Mouse (Mus musculus) cerebellum, adult 9-11 months (tissue): ENCODE results near the gene Rnd2.
"Not testable (repeated sequence)": the region's sequence is repeated elsewhere in the genome, so short reads cannot be mapped to it uniquely, and the experiment has no call there.

Experiments used
- DNase-seq: peaks from one replicate; pipeline ENCODE4 v3.0.0; 2022

Rnd2 gene

DNA sequence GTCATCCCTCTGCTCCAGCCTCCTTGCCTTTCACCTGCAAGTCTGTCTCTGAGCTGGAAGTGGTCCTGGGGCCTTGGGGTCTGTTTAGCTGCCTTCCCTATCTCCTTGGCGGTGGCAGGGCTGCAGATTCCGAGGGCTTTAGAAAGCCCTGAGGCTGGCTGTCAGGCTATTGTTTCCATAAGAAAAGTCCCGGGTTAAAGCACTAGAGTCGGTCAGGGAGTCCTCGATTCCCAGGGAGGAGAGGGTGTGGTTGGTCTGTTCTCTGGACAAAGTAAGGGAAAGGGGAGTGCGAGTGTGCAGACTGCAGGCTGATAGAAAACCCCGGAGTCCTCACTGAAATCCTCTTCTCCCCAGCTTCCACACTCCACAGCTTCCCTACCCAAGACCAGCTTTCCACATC, 5.4 kb downstream of the Rnd2 start:
- no peak for DNase-seq

DNA sequence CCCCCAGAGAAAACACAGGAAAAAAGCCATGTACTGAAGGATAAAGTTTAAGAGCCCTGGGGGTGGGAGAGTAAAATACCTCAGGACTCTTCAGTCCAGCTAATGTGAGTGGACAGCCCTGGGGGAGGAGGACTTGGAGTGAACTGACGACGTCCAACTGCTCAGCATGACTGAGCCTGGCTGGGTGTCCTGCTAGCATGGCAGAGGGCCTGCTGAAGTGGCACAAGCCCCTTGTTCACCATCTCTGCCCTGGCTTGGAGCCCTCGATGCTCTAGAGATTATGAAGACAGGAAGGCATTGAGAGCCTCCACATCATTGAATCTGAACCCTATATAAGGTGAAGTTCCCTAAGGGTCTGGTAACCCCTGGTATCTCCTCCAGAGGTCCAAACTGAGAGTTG, 7.1 kb downstream of the Rnd2 start:
- DNase-seq = no peak

DNA sequence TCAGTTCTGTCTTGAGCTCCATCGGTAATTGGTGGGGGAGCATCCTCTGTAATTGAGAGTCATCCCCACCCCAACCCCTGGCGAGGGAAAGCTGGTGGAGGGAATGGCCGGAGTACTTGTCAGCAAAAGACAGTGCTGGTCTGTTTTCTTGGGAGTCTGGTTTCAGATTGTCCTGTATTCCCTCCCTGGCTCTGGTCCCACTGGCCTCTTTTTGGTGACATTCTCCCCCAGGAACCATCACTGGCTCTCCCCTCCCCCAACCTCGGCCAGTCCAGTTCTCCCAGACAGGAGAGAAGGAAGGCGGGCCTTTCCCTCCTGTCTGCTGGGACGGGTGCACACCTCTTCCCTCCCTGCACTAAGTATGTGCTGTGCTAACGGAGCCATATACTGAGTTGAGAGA, 7.5 kb downstream of the Rnd2 start:
- peak; percentile 40 for DNase-seq

DNA sequence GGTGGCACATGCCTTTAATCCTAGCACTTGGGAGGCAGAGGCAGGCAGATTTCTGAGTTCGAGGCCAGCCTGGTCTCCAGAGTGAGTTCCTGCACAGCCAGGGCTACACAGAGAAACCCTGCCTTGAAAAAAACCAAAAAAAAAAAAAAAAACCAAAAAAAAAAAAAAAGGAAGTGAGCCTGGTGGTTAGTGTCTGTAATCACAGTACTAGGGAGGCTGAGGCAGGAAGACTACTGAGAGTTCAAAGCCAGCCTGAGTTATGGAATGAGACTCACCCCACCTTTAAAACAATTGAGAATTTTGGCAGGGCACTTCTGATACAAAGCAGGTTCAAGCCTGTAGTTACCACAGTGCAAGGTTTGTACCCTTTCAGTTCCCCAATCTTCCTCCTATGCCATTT, 8.9 kb downstream of the Rnd2 start:
- DNase-seq = not testable (repeated sequence)

DNA sequence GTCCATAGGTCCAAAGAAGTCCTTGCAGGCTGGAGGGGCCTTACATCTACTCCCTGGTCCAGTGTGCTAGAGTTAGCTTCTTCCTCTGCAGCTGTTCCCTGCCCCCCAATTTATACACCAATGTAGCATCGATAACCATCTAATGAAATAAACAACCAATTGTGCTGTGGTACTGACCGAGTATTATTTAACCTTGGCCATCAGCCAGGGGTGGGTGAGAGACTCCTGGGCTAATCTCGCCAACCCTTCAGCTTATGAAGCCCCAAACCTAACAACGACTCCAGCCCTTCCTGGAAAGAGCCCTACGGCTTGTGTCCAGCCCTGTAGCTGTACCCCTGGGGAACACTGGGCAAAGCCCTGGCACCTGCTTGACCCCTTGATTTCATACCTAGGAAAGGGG, 9.5 kb downstream of the Rnd2 start:
- DNase-seq = no peak

DNA sequence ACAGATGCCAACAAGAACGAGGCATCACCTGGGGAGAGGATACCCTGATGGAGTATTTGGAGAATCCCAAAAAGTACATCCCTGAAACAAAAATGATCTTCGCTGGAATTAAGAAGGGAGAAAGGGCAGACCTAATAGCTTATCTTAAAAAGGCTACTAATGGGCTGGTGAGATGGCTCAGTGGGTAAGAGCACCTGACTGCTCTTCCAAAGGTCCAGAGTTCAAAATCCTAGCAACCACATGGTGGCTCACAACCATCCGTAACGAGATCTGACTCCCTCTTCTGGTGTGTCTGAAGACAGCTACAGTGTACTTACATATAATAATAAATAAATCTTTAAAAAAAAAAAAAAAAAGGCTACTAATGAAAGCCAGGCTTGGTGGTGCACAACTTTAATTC, 11.6 kb downstream of the Rnd2 start:
- DNase-seq = not testable (repeated sequence)

DNA sequence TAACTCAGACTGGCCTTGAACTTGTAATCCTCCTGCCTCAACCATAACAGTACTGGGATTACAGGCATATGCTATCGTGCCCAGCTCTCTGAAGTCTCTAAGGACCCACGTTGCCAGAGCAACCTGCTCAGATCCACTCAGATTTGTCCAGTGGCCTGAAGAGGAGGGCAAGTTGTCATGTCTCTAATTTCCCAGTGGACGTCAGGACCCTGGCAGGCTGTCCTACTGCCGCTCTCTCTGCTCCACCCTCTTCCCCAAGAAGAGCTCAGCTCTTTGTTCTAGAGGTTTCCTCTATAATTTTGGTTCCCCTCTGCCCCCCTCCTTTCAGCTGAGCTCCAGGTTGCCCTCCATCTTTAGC, 12.4 kb downstream of the Rnd2 start:
- no peak for DNase-seq

DNA sequence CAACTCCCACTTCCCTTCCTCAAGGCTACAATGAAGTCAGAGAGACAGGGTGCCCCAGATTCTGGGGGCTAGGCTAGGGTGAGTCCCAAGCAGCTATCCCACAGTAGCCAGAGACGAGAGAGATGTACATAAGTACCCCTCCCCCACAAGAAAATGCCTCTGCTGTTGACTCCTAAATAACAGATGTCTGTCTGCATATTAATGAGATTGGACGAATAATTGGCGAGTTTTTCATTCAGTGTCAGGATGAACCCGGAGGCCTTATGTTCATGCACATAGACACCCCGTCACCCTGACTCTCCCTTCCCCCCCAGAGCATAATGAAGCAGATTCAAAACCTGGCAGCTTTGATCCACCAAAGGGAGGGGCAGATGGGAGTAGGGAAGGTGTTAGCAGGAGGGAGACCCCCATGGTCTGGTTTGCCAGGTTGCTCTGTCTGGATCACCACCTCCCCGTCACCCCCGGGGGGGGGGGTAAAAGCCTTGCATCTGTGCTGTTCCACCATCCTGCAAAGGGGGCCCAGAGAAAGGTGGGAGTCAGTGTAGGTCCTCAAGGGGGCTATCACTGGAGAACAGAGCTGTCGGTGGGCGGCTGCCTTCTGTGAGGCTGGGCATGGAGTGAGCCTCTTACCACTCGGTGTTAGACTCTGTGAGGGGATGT, 12.9 kb downstream of the Rnd2 start:
- no peak for DNase-seq

DNA sequence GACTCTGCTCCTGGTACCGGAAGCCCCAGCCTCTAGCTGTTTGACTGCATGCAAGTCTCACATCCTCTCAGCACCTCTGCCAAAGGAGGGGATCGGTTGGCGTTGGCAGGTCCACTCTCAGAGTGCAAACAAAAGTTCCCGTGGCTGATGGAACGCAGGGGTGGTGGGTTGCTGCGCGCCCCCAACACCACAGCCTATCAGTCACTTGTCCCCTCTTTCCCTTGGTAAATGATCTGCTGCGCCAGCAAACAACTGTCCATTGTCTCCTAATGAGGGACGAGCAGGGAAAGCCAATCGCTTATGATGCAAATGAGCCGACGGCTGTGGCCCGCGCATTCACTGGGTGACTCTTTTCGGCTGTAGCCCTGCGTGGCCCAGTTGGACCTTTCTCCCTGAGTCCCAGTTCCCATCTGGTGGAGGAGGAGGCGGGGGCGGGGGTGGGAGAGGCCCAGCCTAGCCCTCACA, 14.4 kb downstream of the Rnd2 start:
- DNase-seq = no peak

DNA sequence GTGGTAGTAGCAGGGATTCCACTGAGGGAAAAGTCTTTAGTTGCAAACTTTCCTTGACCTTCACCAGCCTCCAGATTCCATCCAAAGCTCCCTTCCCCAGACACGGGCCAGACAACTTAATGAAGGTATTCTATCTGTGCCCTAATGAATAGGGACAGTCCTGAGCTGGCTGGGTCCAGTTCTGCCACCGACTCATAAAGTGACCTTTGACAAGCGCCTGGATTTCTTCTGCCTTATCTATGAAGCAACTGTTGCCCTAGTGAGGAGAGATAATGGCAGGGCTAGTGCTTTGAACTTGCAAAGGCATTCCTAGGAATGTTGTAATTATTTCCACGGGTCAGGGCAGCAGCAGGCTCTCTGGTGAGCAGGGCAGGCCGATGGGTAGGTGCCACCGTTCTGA, 16.1 kb downstream of the Rnd2 start:
- no peak for DNase-seq

DNA sequence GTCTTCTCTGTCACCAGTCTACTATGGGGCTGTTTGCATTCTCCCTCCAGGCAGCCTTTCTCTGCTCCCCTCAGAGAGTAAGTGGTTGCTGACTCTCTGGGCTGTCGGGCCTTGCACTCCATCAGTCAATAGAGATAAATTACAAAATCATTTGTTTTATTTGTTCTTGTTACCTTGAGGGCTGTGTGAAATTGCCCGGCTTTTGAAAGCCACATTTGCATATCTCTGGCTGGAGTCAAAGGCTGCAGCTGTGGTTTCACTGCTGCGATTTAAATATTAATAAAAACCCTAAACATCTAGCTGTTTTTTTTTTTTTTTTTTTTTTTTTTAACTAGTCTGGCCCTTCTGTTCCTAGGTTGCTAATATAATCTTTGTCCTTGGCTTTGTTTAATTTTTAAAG, 19.0 kb downstream of the Rnd2 start:
- no peak for DNase-seq

DNA sequence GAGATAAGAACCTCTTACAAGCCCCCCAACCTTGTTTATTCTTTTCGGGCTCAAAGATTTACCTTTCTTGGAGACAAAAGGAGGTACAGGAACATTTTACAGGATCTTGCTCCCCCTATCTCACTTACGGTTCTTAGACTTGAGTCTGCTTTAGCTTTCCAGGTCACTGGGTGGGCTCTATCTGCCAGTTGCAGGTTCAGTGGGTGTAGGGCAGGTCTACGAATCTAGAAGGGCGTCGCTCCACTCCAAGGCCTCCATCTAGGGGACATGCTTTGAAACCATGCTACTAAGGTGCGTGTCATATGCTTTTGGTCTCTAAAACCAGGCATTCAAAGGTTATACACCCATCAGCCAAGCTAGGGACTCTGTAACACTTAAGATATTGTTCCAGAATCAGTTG, 19.4 kb downstream of the Rnd2 start:
- no peak for DNase-seq

DNA sequence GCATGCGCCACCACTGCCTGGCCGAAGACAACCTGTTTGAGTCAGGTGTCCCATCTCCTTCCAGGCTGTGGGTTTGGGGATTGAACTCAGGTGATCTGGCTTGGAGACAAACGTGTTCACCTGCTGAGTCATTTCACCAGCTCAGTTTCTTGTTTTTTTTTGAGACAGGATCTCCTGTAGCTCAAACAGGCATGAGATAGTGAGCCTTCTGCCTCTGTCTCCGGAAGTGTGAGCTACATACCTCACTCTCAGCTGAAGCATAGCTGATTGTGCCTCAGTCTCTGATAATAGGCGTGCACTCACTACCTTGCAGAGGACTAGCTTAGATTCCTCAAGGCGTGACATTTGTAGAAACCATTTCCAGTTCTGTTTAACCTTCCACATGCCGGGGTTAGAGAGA, 20.0 kb downstream of the Rnd2 start:
- DNase-seq = no peak

DNA sequence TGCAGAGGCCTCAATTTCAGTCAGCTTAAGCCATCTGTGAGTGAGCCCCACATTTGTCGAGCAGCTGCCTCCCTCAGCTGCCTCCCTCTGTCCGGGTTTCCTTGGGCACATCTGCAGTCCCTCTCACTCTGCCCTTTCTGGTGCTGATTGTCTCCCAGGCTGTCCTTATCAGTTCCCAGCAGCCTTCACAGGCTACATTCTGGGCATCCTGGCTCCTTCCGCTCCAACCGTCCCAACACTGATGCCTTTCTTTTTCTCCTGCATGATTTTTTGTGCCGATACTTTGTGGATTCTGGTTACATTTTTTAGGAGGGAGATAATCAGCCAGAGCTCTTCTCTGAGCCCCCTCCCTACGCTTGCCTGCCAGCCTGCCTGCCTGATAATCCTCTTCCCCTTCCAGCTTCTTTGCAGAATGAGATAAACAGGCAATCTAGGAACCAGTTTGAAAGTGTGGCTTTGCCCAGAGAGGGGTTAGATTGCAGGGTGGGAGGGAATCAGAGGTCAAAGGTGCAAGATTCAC, 20.8 kb downstream of the Rnd2 start:
- no peak for DNase-seq

DNA sequence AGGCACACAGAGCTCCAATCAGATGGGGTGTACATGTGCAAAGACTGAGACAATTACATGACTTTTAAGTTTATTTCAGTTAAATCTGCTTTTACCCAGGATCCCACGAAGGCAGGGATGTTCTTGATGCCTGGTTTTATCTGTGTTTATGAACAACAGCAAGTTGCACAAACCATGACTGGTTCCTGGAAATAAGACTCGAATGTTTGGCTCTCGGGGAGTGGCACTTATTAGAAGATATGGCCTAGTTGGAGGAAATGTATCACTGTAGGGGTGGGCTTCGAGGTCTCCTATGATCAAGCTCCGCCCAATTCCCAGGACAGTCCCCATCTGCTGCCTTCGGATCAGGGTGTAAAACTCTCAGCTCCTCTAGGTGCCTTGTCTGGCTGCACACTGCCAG, 21.3 kb downstream of the Rnd2 start:
- DNase-seq = no peak

DNA sequence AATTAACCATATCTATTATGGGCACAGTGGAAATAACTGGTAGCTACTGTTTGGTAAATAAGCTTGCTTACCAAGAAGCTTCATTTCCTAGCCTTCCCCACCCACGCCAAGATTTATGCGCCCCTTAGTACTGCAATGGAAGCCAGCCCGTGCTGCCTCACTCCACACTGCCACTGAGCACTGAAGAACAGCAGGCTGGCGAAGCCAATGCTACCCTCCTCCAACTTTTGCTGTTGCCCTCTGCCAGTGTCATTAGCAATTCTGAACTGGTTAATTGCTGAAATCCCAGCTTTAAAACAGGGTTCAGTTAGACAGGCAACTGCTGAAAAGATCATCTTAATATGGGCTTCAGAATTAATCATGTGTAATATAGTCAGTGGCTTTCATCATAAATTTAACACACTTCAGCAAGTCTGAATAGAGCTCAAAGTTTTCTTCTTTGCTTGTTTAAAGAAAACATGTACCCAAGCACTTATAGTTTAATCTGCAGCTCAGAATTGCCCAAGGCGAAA, 41.5 kb downstream of the Rnd2 start:
- no peak for DNase-seq

DNA sequence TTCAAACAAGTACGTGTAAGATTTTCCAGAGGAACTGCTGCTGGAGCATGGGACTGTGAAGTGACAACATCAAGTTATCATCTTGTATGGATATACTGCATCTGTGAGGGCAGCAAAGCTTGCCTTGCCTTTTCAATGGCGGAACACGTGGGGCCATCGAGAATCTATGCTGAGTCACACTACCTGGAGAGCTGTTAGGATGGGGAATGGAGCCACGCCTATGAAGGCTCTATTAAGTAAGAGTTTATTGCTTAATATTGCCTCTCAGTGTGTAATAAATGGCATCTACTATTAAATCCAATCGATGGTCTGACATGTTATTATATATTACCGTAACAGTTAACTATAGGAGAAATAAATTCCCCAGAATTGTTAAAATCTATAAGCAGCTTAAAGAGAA, 42.3 kb downstream of the Rnd2 start:
- DNase-seq = no peak

DNA sequence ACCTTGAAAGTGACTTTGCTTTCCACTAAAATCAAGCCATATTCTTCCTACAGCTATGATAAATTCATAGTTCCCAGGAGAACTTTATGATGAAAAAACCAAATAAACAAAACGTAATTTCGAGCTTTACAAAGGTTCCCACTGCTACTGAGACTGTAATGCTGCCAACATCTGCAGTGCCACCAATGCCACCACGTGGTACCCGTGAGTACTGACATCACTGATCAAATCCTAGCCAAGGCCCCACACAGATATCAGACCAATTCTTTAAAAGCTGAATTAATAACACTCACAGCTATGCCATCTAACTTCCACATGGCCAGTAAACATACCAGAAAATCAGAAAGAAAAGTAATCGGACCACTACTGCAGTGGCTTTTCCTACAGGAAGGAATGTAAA, 54.1 kb downstream of the Rnd2 start:
- no peak for DNase-seq

DNA sequence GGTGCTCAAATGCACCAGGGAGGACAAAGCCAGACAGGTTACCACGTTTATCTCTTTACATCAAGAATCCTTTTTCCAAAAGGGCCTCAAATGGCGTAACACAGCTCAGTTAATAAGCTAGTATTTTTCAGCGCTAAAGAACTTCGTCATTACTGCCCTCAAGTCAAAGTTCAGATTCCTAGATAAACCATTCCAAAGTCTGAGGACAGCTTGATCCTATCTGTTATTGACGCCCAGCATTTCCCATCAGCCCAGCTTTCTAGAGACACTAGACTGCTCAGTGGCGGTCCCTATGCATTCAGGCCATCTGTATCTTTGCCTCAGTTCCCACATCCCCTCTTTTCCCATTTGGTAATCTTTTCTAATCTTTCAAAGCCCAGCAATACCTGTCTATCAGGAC, 54.6 kb downstream of the Rnd2 start:
- DNase-seq = no peak
